Mouse (Mus musculus) ES-Bruce4 (cell line): ENCODE results near the gene Pard3.

ENCODE experiments used
- CTCF ChIP-seq: IDR thresholded peaks from one replicate; pipeline ENCODE4 v1.8.1; 2011; ENCODE audit warnings: low read depth, low read length
- EP300 ChIP-seq: IDR thresholded peaks from 2 replicates; pipeline ENCODE4 v1.6.1; 2011; ENCODE audit warnings: low read depth, low read length; ENCODE audit not compliant: insufficient read depth
- POLR2A ChIP-seq: IDR thresholded peaks from one replicate; pipeline ENCODE4 v1.8.1; 2011; ENCODE audit warnings: low read length; ENCODE audit not compliant: insufficient read depth

DNA sequence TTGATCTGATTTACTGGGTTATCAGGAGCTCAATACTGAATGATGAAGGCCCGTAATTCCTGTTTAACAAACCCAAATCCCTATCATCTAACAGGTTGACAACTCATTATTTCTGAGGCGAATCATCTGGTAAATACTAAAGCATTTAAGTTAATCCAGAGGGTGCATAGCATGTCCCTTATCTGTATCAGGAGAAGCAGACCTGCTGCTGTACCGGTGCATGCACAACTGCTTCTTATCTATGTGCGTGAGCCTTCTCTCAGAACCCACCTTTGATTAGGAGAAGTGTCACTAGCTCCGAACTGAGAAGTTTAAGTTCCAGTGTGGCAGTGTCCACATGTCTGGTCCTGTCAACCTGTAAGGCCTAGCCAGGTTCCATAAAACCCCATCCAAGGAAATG lies 499.9 kb downstream of the Pard3 start:
- no peak for TF ChIP-seq POLR2A
- no peak for TF ChIP-seq CTCF
- TF ChIP-seq EP300, result no peak
